Mouse (Mus musculus) ovary, adult 18-20 months (tissue): ENCODE results near the gene Klc4.
A peak's percentile ranks its signal among the peaks of the same experiment; 100 is the strongest.

ENCODE experiments used
- DNase-seq: peaks from one replicate; pipeline ENCODE4 v3.0.0; 2022; ENCODE audit warnings: low spot score, mixed read lengths

Gene Klc4

GRCm38 (mm10) chr17:46645561-46646321 is at the start of gene Klc4, which contains the start of gene Mrpl2:
Gene Klc4 (minus strand): TSS chr17:46646022.
Gene Mrpl2 (plus strand): TSS chr17:46646229.
- DNase-seq: peak; percentile 95

GRCm38 (mm10) chr17:46694517-46695063 is 48.8 kb upstream of the Klc4 start:
- no peak for DNase-seq

GRCm38 (mm10) chr17:46691390-46691789 is 45.6 kb upstream of the Klc4 start:
- no peak for DNase-seq

- DNase-seq: no peak
Measured at GRCm38 (mm10) chr17:46690665-46691064, 44.8 kb upstream of the Klc4 start.

- no peak for DNase-seq
Measured at GRCm38 (mm10) chr17:46685913-46686312, 40.1 kb upstream of the Klc4 start.

- no peak for DNase-seq
Measured at GRCm38 (mm10) chr17:46682654-46683389, 37.0 kb upstream of the Klc4 start.

GRCm38 (mm10) chr17:46681466-46682118 is 35.8 kb upstream of the Klc4 start:
- no peak for DNase-seq

GRCm38 (mm10) chr17:46680760-46681373 is 35.0 kb upstream of the Klc4 start, which contains the start of gene Klhdc3:
Gene Klhdc3 (minus strand): TSS chr17:46680914.
- peak; percentile 98 for DNase-seq

GRCm38 (mm10) chr17:46679843-46680759 is 34.3 kb upstream of the Klc4 start:
- no peak for DNase-seq

- DNase-seq: no peak
Measured at GRCm38 (mm10) chr17:46678911-46679310, 33.1 kb upstream of the Klc4 start.

GRCm38 (mm10) chr17:46678416-46678815 is 32.6 kb upstream of the Klc4 start, which contains the start of gene Mea1:
Gene Mea1 (plus strand): TSS chr17:46678793.
- DNase-seq: no peak

- DNase-seq: no peak
Measured at GRCm38 (mm10) chr17:46674530-46675283, 28.9 kb upstream of the Klc4 start.

- peak; percentile 85 for DNase-seq
Measured at GRCm38 (mm10) chr17:46673850-46674529, 28.2 kb upstream of the Klc4 start, which contains the start of gene Rrp36. Gene Rrp36 (minus strand): TSS chr17:46674352.

- no peak for DNase-seq
Measured at GRCm38 (mm10) chr17:46669911-46670310, 24.1 kb upstream of the Klc4 start.

GRCm38 (mm10) chr17:46667712-46668111 is 21.9 kb upstream of the Klc4 start:
- DNase-seq: no peak

GRCm38 (mm10) chr17:46662730-46663129 is 16.9 kb upstream of the Klc4 start:
- no peak for DNase-seq

- no peak for DNase-seq
Measured at GRCm38 (mm10) chr17:46661981-46662380, 16.2 kb upstream of the Klc4 start.

GRCm38 (mm10) chr17:46661351-46661750 is 15.5 kb upstream of the Klc4 start:
- no peak for DNase-seq

- DNase-seq: no peak
Measured at GRCm38 (mm10) chr17:46656054-46656453, 10.2 kb upstream of the Klc4 start.
